8 mouse cellular contexts compared by ENCODE assay signal in the genomic region with DNA sequence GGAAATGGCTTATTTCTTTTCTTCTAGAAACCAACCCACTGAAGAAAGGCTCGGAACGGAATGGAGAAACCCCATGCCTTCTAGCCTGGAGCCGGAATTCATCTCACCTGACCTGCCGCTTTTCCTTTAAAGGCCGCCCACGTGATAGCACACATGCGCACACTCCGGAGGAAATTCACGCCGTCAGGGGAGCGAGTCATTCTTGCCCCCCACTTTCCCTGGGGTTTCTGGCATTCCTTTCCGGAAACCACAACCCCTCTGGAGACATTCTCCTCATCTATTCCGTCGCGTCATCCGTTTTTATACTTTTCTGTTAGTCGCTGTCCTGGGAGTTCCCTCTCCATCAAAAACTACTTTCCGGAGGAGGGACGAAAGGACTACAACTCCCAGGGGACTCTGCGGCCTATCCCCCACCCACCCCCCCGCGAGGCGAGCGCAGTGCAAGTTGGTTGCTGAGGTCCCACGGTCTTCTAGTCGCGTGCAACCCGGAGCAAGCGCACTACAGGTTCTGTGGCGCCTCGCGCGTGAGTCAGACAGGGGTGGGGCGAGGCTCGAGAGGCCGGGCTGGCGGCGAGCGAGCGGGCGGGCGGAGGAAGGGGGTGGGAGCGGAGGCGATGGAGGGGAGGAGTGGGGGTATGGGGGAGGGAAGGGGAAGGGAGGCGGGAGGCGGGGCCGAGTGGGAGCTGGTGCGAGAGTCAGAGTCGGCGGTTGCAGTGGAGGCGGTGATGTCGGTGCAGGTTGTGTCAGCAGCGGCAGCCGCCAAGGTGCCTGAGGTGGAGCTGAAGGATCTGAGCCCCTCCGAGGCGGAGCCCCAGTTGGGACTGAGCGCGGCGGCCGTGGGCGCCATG. TPM values are rescaled to one million over a fixed set of nuclear protein-coding genes. Genes with fewer than 3 reads are reported as not detected.
DNase-seq lines count a peak whose midpoint lies in the region; ATAC-seq and TF ChIP-seq lines count a peak whose summit lies in the region.

A gene (plus strand): TSS at position 199 of the 848 bp plus-strand sequence.

- H3K4me1 ChIP-seq in embryonic facial prominence, embryonic 13.5 days = peaks cover 9% of the 10 kb centered on the region; the same call in 1 of the 2 replicates
- peaks cover 2% of the 10 kb centered on the region for H3K4me1 ChIP-seq in heart, adult 2 months (ENCODE audit: control insufficient read depth, insufficient read depth, low read length)
- H3K4me1 ChIP-seq in limb, embryonic 13.5 days = peaks cover 29% of the 10 kb centered on the region
- H3K4me1 ChIP-seq in midbrain, embryonic 16.5 days (ENCODE audit: control insufficient read depth, insufficient read depth, low read length) = peaks cover 12% of the 10 kb centered on the region

- H3K27ac ChIP-seq in embryonic facial prominence, embryonic 13.5 days = peak within 1 kb of the TSS; percentile 88
- peak within 1 kb of the TSS; percentile 85 for H3K27ac ChIP-seq in heart, adult 2 months
- peak within 1 kb of the TSS; percentile 93 for H3K27ac ChIP-seq in limb, embryonic 13.5 days
- peak within 1 kb of the TSS; percentile 96 for H3K27ac ChIP-seq in midbrain, embryonic 16.5 days (ENCODE audit: low read length)

- H3K27me3 ChIP-seq in embryonic facial prominence, embryonic 13.5 days = no peaks in the 10 kb centered on the region
- H3K27me3 ChIP-seq in heart, adult 2 months (ENCODE audit: control insufficient read depth, insufficient read depth, low read length) = no peaks in the 10 kb centered on the region
- no peaks in the 10 kb centered on the region for H3K27me3 ChIP-seq in limb, embryonic 13.5 days
- no peaks in the 10 kb centered on the region for H3K27me3 ChIP-seq in midbrain, embryonic 16.5 days (ENCODE audit: control insufficient read depth, insufficient read depth, low read depth, low read length)

- peak; percentile 98 for ATAC-seq in embryonic facial prominence, embryonic 13.5 days (ENCODE audit: insufficient number of reproducible peaks, insufficient read depth, low FRiP score, low TSS enrichment, low read depth)
- ATAC-seq in limb, embryonic 13.5 days (ENCODE audit: low FRiP score, low read depth) = peak; percentile 99
- peak; percentile 99 for ATAC-seq in midbrain, embryonic 16.5 days

- TF ChIP-seq POLR2A in heart, adult 2 months (IDR thresholded peaks at IDR 0.05; ENCODE audit: insufficient read depth, low read depth, low read length) = peak; percentile 68

- no peak for TF ChIP-seq CTCF in heart, adult 2 months (IDR thresholded peaks at IDR 0.05)

- intact Hi-C loops in heart, adult 2 months (cut with DNase I) = loop anchor here (2.0 to 10.0 kb wide), 2 partner anchors 277 to 311 kb away; a partner anchor contains a TSS

- no peaks in the 10 kb centered on the region for H3K36me3 ChIP-seq in embryonic facial prominence, embryonic 13.5 days
- H3K36me3 ChIP-seq in heart, adult 2 months (ENCODE audit: control insufficient read depth, insufficient read depth, low read length) = no peaks in the 10 kb centered on the region
- H3K36me3 ChIP-seq in limb, embryonic 13.5 days = no peaks in the 10 kb centered on the region
- no peaks in the 10 kb centered on the region for H3K36me3 ChIP-seq in midbrain, embryonic 16.5 days (ENCODE audit: control insufficient read depth, insufficient read depth, low read length)

- H3K4me3 ChIP-seq in embryonic facial prominence, embryonic 13.5 days = peak within 1 kb of the TSS; percentile 88
- H3K4me3 ChIP-seq in heart, adult 2 months = peak within 1 kb of the TSS; percentile 95
- peak within 1 kb of the TSS; percentile 78 for H3K4me3 ChIP-seq in limb, embryonic 13.5 days
- H3K4me3 ChIP-seq in midbrain, embryonic 16.5 days (ENCODE audit: low read depth, low read length) = peak within 1 kb of the TSS; percentile 91

- peak within 1 kb of the TSS; percentile 67 for H3K4me2 ChIP-seq in embryonic facial prominence, embryonic 13.5 days
- peak within 1 kb of the TSS; percentile 63 for H3K4me2 ChIP-seq in limb, embryonic 13.5 days (replicated peaks)
- peak within 1 kb of the TSS; percentile 76 for H3K4me2 ChIP-seq in midbrain, embryonic 16.5 days (ENCODE audit: low read length)

- H3K9ac ChIP-seq in embryonic facial prominence, embryonic 13.5 days = peak within 1 kb of the TSS; percentile 84
- peak within 1 kb of the TSS; percentile 75 for H3K9ac ChIP-seq in heart, adult 2 months (ENCODE audit: low read depth, low read length)
- peak within 1 kb of the TSS; percentile 84 for H3K9ac ChIP-seq in limb, embryonic 13.5 days
- H3K9ac ChIP-seq in midbrain, embryonic 16.5 days (ENCODE audit: low read depth, low read length) = peak within 1 kb of the TSS; percentile 87

- H3K9me3 ChIP-seq in embryonic facial prominence, embryonic 13.5 days = no peaks in the 10 kb centered on the region
- no peaks in the 10 kb centered on the region for H3K9me3 ChIP-seq in limb, embryonic 13.5 days
- no peaks in the 10 kb centered on the region for H3K9me3 ChIP-seq in midbrain, embryonic 16.5 days (replicated peaks; ENCODE audit: control insufficient read depth, low read length, poor library complexity, severe bottlenecking)

- no peaks in the 10 kb centered on the region for H3K79me2 ChIP-seq in heart, adult 2 months (replicated peaks; ENCODE audit: control insufficient read depth, insufficient read depth, low read length)

- no peak for TF ChIP-seq EP300 in heart, adult 2 months (IDR thresholded peaks at IDR 0.05; ENCODE audit: insufficient read depth, low read depth, low read length)

- under 1% methylated on average over 48 of the region's 61 CpGs for WGBS in embryonic facial prominence, embryonic 13.5 days
- whole genome bisulfite sequencing in heart, adult 2 months = under 1% methylated on average over 57 of the region's 61 CpGs
- under 1% methylated on average over 56 of the region's 61 CpGs for WGBS in limb, embryonic 13.5 days
- WGBS in midbrain, embryonic 16.5 days = 0% methylated on average over 51 of the region's 61 CpGs

- peak; percentile 96 for DNase-seq in 3134 (ENCODE audit: extremely low read depth, insufficient read length, low spot score)
- DNase-seq in adrenal gland, postnatal 36 days = peak; percentile 98 to 99
- DNase-seq in heart, adult 2 months = peak; percentile 92 to 98
- peak; percentile 96 to 97 for DNase-seq in kidney, adult 8-10 months
- DNase-seq in spleen, postnatal 10 days (ENCODE audit: low spot score in 2 of 2) = peak; percentile 80 to 93

RNA-seq across cellular contexts. Expression of the gene that starts here (rescaled TPM):
- total RNA-seq in adrenal gland, postnatal 36 days (2021) = 100 to 1,000 TPM; 116 to 172 TPM
- polyA plus RNA-seq in embryonic facial prominence, embryonic 13.5 days (2015; fragmentation: Nextera tagmentation; extraction: Ambion mirVana) = 14.1 and 15.2 TPM in 2 replicates
- 10 to 100 TPM; 14.7 to 15.6 TPM for total RNA-seq in heart, adult 2 months (2021)
- polyA plus RNA-seq in heart, adult 2 months (2012; rRNA removed) = 10.5 and 16.2 TPM in 2 replicates
- polyA plus RNA-seq in limb, embryonic 13.5 days (2015; fragmentation: Nextera tagmentation; extraction: Ambion mirVana) = 17.9 and 20.2 TPM in 2 replicates
- polyA plus RNA-seq in midbrain, embryonic 16.5 days (2015; fragmentation: Nextera tagmentation; extraction: Ambion mirVana) = 16.8 and 17.6 TPM in 2 replicates

Comparison
In these comparisons a context has a peak if more than half of its experiments do, and no peak if none do; other contexts are left out.
1. Peak in every context shown above with its lines: DNase-seq, ATAC-seq, H3K4me3 ChIP-seq and H3K27ac ChIP-seq.
2. RNA of the gene that starts here (total RNA-seq): 116 to 172 TPM in adrenal gland, postnatal 36 days; 14.7 to 15.6 TPM in heart, adult 2 months; every median in the first group is over 4 times any median in the second.